Mouse (Mus musculus): Measurements from ENCODE around the gene Cdh6. TPM values are rescaled to one million over a fixed set of nuclear protein-coding genes. Genes with fewer than 3 reads are reported as not detected.

Gene Cdh6
- total RNA-seq (2021) = under 1 TPM; 0.39 to 0.55 TPM
- long read RNA-seq, experiment 1, partial matches to known transcripts = 0 of 1 reads
- long read RNA-seq, experiment 1, other reads (novel, unspliced or antisense) = 1 of 1 reads
- long read RNA-seq, experiment 2, partial matches to known transcripts = 0 of 1 reads
- long read RNA-seq, experiment 2, other reads (novel, unspliced or antisense) = 1 of 1 reads

GRCm38 (mm10) chr15:13173071-13173778, at the start of gene Cdh6:
Cdh6 (minus strand) TSS chr15:13173675.
- DNase-seq = peak; percentile 3 to 21

- DNase-seq = no peak
Observed at GRCm38 (mm10) chr15:13219727-13220454, 46.4 kb upstream of the Cdh6 start.

- no peak for DNase-seq
Observed at GRCm38 (mm10) chr15:13217800-13218199, 44.3 kb upstream of the Cdh6 start.

DNA sequence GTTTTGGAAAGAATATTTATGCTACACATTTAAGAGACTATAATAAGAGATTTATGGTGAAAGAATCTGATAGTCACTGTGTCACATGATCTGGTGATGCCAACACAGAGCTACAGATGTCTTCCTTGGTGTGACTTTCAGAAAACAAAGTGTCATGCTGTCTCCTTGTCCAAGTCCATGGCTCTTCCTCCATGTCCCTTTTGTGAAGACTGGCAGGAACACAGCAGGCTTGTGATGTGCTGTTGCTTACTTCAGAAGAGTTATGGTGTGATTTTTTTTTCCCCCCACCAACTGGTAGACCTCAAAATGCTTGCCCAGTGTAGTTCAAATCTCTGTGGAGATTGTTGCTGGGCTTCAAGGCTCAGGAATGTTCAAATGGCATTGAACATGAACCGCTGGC, 43.7 kb upstream of the Cdh6 start:
- no peak for DNase-seq

GRCm38 (mm10) chr15:13212956-13213355, 39.5 kb upstream of the Cdh6 start:
- no peak for DNase-seq

GRCm38 (mm10) chr15:13212027-13212685, 38.7 kb upstream of the Cdh6 start:
- no peak for DNase-seq

DNA sequence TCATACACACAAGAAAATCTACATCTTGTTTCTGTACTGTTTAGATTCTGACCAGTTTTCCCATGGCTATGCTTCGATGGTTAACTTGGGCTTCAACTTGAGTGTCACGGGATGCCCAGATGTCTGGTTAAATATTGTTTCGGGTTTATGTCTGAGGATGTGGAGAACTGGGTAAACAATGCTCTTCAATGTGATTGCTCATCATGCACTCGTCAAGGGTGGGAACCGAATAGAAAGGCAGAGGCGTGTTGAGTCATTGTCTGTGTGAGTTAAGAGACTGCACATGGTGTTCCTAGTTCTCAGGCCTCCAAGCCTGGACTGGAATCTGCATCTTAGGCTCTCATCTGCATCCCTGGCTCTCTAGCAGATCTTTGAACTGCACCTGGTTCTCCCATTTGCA, 36.7 kb upstream of the Cdh6 start:
- no peak for DNase-seq

DNA sequence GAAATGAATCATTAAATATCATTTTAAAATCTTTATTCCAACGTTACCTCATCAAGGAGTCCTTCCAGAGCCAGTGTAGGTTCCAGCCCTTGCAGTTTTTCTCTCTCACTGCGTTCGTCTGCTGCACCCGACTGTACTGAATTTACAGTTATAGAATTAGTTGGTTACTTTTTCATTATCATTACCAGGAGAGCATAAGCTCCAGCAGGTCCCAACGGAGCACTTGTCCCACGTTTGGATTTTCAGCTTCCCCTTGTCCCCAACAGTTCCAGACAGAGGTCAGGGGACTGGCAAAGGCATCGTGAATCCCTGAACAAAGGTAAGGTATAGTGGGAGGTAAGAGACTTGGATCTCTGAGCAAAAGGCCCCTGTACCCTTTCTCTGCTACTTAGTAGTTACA, 35.2 kb upstream of the Cdh6 start:
- no peak for DNase-seq

DNA sequence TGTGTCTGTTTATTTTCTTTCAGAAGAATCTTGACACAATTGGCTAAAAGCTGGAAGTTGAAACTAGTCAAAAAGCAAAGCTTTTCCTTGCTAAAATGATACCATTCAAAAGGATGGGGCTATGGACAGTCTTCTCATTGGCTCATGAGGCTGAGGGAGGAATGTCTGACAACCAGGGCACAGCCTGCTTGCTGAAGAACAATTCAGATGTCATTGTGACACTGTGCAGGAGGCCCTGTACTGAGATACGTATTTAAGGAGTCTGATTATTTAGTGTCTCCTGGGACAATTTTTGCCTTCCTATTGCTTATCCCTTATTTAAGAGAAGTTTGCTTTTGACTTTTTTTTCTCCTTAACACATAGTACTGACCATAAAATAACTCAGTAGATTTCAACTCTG, 22.8 kb upstream of the Cdh6 start:
- no peak for DNase-seq

DNA sequence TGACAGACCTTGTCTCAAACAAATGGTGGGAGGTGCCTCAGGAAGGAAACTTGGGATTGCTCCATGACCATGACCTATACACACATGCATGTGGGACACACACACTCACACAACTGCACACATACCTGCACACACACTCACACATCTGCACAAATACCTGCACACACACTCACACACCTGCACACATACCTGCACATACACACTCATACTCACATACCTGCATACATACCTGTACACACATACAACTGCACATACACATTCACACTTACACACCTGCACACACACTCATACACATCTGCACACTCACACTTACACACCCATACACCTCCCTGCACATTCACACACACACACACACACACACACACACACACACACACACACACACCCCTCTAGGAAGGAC, 20.6 kb upstream of the Cdh6 start:
- no peak for DNase-seq

GRCm38 (mm10) chr15:13193076-13193475, 19.6 kb upstream of the Cdh6 start:
- no peak for DNase-seq

DNA sequence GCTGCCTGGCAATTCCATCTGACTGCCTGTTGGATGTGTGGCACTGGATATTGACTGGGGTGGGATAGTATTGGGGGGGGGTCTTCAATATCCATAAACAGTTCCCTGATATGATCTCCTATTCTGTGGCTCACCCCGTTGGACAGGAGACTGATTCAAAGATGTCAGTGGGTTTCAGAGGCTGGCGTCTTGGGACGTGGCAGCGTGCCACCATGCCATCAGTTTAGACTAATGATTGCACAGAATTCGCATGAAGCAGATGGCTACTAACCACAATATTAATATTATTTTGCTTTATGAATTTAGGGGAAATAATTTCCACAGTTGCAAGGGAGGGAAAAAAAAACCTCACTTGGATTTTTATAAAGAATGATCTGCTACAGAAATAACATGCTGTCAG, 10.2 kb upstream of the Cdh6 start:
- DNase-seq = no peak

DNA sequence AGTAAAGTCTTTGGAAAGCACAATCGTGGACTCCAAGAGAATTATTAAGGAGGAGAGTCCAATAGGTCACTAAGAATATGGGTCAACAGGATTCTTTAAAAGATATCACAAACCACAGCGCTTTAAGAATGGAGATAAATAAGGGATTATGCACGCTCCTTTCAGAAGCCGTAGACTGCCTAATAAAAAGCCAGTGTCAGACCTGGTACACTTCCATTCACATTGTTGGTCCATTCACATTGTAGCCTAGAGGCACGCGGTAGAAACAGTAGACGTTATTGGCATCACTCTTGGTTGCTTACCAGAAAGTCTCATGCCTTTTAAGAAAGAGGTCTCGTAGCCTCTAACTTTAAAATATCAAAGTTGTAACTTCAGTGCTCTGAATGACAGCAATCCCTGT, 8.0 kb upstream of the Cdh6 start:
- DNase-seq = no peak

GRCm38 (mm10) chr15:13181014-13181413, 7.5 kb upstream of the Cdh6 start:
- DNase-seq = peak in 1 of 2 experiments; percentile 10

DNA sequence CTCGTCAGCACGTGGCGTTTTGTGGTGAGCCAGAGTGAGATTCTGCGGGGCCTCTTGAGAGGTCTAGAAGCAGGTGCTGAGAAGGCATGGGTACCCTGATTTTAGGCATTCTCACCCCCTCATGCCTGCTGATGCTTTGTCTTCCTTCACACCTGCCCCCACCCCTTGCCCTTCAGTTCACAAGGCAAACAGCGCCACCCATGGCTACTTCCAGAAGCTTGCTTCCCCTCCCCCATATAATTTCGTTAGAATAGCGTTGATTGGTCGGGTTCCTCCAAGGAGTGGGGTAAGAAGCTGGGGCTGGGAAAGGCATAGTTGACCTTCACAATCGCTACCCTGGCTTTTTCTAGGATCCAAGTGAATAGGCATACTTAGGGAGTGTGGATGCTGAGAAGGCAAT, 2.5 kb upstream of the Cdh6 start:
- no peak for DNase-seq

DNA sequence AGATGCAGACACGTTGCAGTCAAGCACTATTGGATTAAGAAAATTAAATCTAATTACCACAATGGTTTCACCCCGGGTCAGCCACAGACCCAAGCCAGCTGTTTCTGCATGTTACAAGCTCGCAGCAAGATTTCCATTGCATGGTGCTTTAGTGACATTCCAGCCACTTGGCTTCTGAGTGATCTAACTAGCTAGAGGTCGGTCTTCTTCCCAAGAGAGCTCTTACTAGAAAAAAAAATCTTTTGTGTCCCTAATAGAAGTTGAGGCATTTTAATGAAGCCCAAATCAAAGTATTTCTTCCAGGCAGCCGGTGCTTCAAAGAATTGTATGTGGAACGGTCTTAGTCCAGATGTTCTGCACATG, 1.1 kb upstream of the Cdh6 start:
- DNase-seq = no peak

GRCm38 (mm10) chr15:13173840-13174617, 554 bp upstream of the Cdh6 start:
- no peak for DNase-seq

DNA sequence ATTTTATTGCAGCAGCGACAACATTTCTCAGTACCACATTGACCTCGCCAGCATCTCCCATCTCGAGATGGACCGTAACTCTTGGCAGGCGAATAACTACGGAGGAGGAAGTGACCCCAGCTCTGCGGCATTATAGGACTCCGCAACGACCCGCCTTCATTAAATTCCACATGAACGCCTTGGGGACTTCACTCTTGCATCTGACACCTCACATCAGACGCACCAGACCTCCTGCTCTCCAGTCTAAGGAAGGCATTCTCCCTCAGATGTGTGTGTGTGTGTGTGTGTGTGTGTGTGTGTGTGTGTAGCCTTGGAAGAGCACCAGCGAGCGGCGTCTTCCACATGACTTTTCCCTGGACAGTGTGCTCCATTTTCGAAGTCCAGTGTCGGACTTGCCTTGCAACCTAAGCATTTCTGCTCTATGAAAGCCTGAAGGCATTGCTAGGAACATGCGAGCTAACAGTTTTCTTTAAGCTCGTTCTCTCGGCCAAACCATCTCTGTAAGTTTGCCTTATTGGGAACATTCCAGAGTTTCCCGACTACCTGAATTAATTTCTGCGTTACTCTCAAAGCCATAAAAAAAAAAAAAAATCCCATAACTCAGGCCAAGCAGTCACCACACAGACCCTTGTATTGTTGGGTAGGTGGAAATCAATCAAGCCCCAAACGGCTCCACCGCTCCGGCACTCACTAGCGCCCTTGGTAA, 957 bp downstream of the Cdh6 start:
- DNase-seq = peak in 1 of 2 experiments; percentile 11

- DNase-seq = no peak
Observed at GRCm38 (mm10) chr15:13171486-13172364, 1.8 kb downstream of the Cdh6 start.

DNA sequence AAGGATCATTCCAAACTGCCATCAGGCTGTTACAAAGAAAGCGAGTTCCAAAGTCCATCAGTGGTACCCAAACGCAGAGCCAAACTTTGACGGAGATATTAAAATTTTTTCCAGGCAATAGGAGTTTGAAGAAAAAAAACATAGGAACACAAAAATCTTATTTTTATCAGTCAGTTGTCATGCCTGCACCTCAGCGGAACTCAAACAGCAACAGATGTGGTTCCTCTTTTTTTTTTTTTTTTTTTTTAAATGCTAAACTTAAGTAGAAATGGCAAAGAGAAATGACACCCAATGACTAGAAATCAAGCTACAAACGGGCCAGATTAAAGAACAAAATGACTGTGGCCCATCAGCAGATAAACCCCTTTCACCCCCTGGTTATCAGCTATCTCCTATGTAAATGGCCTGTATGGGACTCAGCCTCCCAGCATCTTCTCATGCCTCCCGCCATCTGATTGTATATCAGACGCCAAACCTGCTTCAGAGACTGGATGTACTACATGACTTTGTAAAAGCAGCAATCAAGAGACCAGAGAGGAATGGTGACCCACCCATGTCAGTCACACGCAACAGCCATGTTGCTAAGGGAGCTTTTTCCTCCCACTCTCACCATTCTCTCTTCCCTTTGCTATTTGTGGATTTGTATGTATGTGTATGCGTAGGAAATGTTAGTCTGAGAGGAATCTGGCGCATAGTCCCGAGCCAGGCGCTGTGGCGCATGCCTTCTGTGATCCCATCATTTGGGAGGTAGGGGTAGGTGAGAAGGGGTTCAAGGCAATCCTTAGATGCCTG, 8.2 kb downstream of the Cdh6 start:
- DNase-seq = no peak

Data from heart, adult 18-20 months (tissue).